Mouse (Mus musculus): ENCODE measurements around the gene Nfya. TPM values are rescaled to one million over a fixed set of nuclear protein-coding genes. Genes with fewer than 3 reads are reported as not detected.

The Nfya gene
- total and polyA plus RNA-seq, 3 experiments, result 26.9 to 44.2 (median 29.3) TPM

GRCm38 (mm10) chr17:48454688-48455087, 45.0 kb upstream of the Nfya start, which contains the start of gene Unc5cl:
TSS of gene Unc5cl (plus strand) at chr17:48454901.
- H3K9me3 ChIP-seq (replicated peaks; ENCODE audit: low read length), result no peaks in the 10 kb centered on the region
- H3K79me2 ChIP-seq (replicated peaks; ENCODE audit: control insufficient read depth, extremely low read depth, insufficient read depth, poor library complexity, severe bottlenecking), result no peaks in the 10 kb centered on the region
- no peak within 1 kb of the TSS for H3K4me2 ChIP-seq (ENCODE audit: insufficient read depth, low read depth, poor library complexity, severe bottlenecking)
- in situ Hi-C loops (cut with MboI; ENCODE audit: low pct_ligation_motif_present, low pct_unique_long_range_greater_than_20kb, low sequenced_read_pairs), result loop anchor here (10.0 to 25.0 kb wide), 2 partner anchors 150 to 958 kb away; no protein-coding TSS in a partner anchor
- dilution Hi-C loops (cut with MboI; ENCODE audit: extremely low pct_ligation_motif_present, extremely low pct_unique_long_range_greater_than_20kb, low sequenced_read_pairs), result no loop called here
- peaks cover 4% of the 10 kb centered on the region for H3K27me3 ChIP-seq (replicated peaks)
- no peak for DNase-seq (ENCODE audit: extremely low read depth)
- no peak within 1 kb of the TSS for H3K9ac ChIP-seq (ENCODE audit: insufficient read depth, low read depth)
- no peak within 1 kb of the TSS for H3K27ac ChIP-seq (ENCODE audit: insufficient read depth, low read depth)
- peaks cover 3% of the 10 kb centered on the region in 2 experiments; a peak in 2 of 4 replicates for H3K4me1 ChIP-seq (ENCODE audit: control insufficient read depth in 1 of 2, insufficient read depth in 2 of 2)
- TF ChIP-seq MAZ (IDR thresholded peaks at IDR 0.05; ENCODE audit: low read depth, low read length) (no peak), ZNF384 (IDR thresholded peaks at IDR 0.05; ENCODE audit: low read depth, low read length) (no peak), POLR2A (IDR thresholded peaks at IDR 0.05; ENCODE audit: low read depth, low read length) (no peak), CHD1 (IDR thresholded peaks at IDR 0.05; ENCODE audit: low read depth, low read length) (no peak), USF2 (conservative IDR thresholded peaks at IDR 0.05; ENCODE audit: low read depth, low read length) (no peak), MXI1 (IDR thresholded peaks at IDR 0.05; ENCODE audit: low read depth, low read length) (no peak), JUND (conservative IDR thresholded peaks at IDR 0.05; ENCODE audit: low read depth, low read length) (no peak), SMC3 (IDR thresholded peaks at IDR 0.05; ENCODE audit: low read depth, low read length) (no peak), NELFE (IDR thresholded peaks at IDR 0.05; ENCODE audit: low read depth, low read length) (no peak)
- H3K36me3 ChIP-seq (replicated peaks in 1 of 2; ENCODE audit: control insufficient read depth in 1 of 2, insufficient read depth in 1 of 2, low read length in 1 of 2), result no peaks in the 10 kb centered on the region
- no peak within 1 kb of the TSS for H3K4me3 ChIP-seq (replicated peaks in 1 of 3; ENCODE audit: low read depth in 2 of 3, low read length in 2 of 3, poor library complexity in 1 of 3)

- H3K9ac ChIP-seq (ENCODE audit: insufficient read depth, low read depth), result no peak overlapping the region
- no peaks in the 10 kb centered on the region for H3K9me3 ChIP-seq (replicated peaks; ENCODE audit: low read length)
- no peaks in the 10 kb centered on the region for H3K36me3 ChIP-seq (replicated peaks in 1 of 2; ENCODE audit: control insufficient read depth in 1 of 2, insufficient read depth in 1 of 2, low read length in 1 of 2)
- TF ChIP-seq USF2 (conservative IDR thresholded peaks at IDR 0.05; ENCODE audit: low read depth, low read length) (no peak), RAD21 (IDR thresholded peaks at IDR 0.05; ENCODE audit: low read depth, low read length) (no peak), MAZ (IDR thresholded peaks at IDR 0.05; ENCODE audit: low read depth, low read length) (no peak), ELF1 (IDR thresholded peaks at IDR 0.05; ENCODE audit: low read depth, low read length) (no peak), E2F4 (IDR thresholded peaks at IDR 0.05; ENCODE audit: insufficient replicate concordance, low read depth, low read length) (no peak), MAFK (IDR thresholded peaks at IDR 0.05; ENCODE audit: insufficient replicate concordance, low read length) (no peak), SIN3A (IDR thresholded peaks at IDR 0.05; ENCODE audit: low read length) (no peak), EP300 (IDR thresholded peaks at IDR 0.05; ENCODE audit: low read length) (no peak), PAX5 (IDR thresholded peaks at IDR 0.05; ENCODE audit: low read length) (no peak), POLR2AphosphoS2 (IDR thresholded peaks at IDR 0.05; ENCODE audit: low read depth, low read length) (no peak), CHD1 (IDR thresholded peaks at IDR 0.05; ENCODE audit: low read depth, low read length) (no peak)
- no peak for DNase-seq (ENCODE audit: extremely low read depth)
- no peak overlapping the region for H3K4me2 ChIP-seq (ENCODE audit: insufficient read depth, low read depth, poor library complexity, severe bottlenecking)
- no peaks in the 10 kb centered on the region for H3K79me2 ChIP-seq (replicated peaks; ENCODE audit: control insufficient read depth, extremely low read depth, insufficient read depth, poor library complexity, severe bottlenecking)
- peaks cover 2% of the 10 kb centered on the region for H3K27me3 ChIP-seq (replicated peaks)
- H3K4me3 ChIP-seq (replicated peaks in 1 of 3; ENCODE audit: low read depth in 2 of 3, low read length in 2 of 3, poor library complexity in 1 of 3), result no peak overlapping the region
- no peak overlapping the region for H3K27ac ChIP-seq (ENCODE audit: insufficient read depth, low read depth)
- dilution Hi-C loops (cut with MboI; ENCODE audit: extremely low pct_ligation_motif_present, extremely low pct_unique_long_range_greater_than_20kb, low sequenced_read_pairs), result no loop called here
- H3K4me1 ChIP-seq (ENCODE audit: control insufficient read depth in 1 of 2, insufficient read depth in 2 of 2), result peaks cover 3% of the 10 kb centered on the region in 2 experiments; a peak in 2 of 4 replicates
- in situ Hi-C loops (cut with MboI; ENCODE audit: low pct_ligation_motif_present, low pct_unique_long_range_greater_than_20kb, low sequenced_read_pairs), result loop anchor here (10.0 to 25.0 kb wide), 2 partner anchors 151 to 958 kb away; no protein-coding TSS in a partner anchor
Observed at GRCm38 (mm10) chr17:48454190-48454589, 44.5 kb upstream of the Nfya start.
